Mouse (Mus musculus): Measurements from ENCODE around the gene Smim5. TPM values are rescaled to one million over a fixed set of nuclear protein-coding genes. Genes with fewer than 3 reads are reported as not detected.

The Smim5 gene
- total and polyA plus RNA-seq, 3 experiments = 0.42 to 1.4 (median 0.98) TPM

DNA sequence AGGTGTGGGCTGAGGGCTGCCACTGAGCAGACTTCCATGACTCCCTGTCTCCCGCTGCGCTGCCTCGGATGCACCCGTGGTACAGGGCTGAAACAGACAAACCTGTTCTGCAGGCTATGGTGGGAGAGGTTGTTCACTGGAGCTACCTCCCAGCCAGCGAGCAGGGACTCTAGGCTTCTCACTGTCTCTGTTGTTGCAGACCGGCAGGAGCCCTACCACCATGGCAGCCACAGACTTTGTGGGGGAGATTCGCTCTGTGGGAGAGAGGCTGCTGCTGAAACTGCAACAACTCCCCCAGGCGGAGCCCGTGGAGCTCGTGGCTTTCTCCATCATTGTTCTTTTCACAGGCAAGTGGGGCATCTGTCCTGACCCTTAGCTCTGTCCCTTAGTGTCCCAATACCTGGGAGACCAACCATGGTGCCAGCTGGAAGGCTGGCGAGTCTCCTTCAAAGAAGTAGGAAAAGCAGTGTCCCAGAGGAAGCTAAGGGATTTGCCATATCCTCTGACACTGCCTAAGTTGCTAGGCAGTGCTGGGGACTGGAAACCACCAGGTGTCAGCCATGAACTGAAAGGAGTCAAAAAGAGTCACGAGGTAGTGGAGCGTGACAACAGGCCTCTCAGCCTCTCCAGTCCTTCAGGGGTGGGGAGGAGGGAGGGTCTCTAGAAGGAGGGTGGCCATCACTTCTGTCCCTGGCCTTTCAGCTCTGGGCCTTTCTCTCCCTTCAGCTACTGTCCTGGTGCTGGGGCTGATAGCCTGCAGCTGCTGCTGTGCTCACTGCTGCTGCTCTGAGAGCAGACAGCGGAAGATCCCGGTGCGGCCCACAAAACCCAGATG lies 5.4 kb downstream of the Smim5 start:
- H3K9me3 ChIP-seq (replicated peaks; ENCODE audit: low read length) = no peaks in the 10 kb centered on the region
- no peaks in the 10 kb centered on the region for H3K79me2 ChIP-seq (replicated peaks; ENCODE audit: control insufficient read depth, extremely low read depth, insufficient read depth, poor library complexity, severe bottlenecking)
- dilution Hi-C loops (cut with MboI; ENCODE audit: extremely low pct_ligation_motif_present, extremely low pct_unique_long_range_greater_than_20kb, low sequenced_read_pairs) = no loop called here
- peak; percentile 87 for DNase-seq (ENCODE audit: extremely low read depth)
- peaks cover 25 to 70% of the 10 kb centered on the region in 2 experiments for H3K4me1 ChIP-seq (ENCODE audit: control insufficient read depth in 1 of 2, insufficient read depth in 2 of 2)
- TF ChIP-seq HCFC1 (IDR thresholded peaks at IDR 0.05; ENCODE audit: low read depth, low read length) (no peak), USF1 (IDR thresholded peaks at IDR 0.05; ENCODE audit: low read depth, low read length) (peak; percentile 23; the same call in 1 of the 2 replicates), CTCF (conservative IDR thresholded peaks at IDR 0.05 in 1 of 2, IDR thresholded peaks at IDR 0.05 in 1 of 2; ENCODE audit: low read depth in 2 of 2, low read length in 2 of 2) (peak in 1 of 2 experiments; percentile 80; a peak in 2 of 4 replicates), IRF4 (IDR thresholded peaks at IDR 0.05; ENCODE audit: low read depth, low read length) (peak; percentile 86), ELF1 (IDR thresholded peaks at IDR 0.05; ENCODE audit: low read depth, low read length) (no peak), ZKSCAN1 (IDR thresholded peaks at IDR 0.05; ENCODE audit: borderline replicate concordance, low read depth, low read length) (no peak), MEF2A (IDR thresholded peaks at IDR 0.05; ENCODE audit: borderline replicate concordance, low read depth, low read length) (peak; percentile 72; the same call in 1 of the 2 replicates), MXI1 (IDR thresholded peaks at IDR 0.05; ENCODE audit: low read depth, low read length) (peak; percentile 43; the same call in 1 of the 2 replicates), UBTF (IDR thresholded peaks at IDR 0.05; ENCODE audit: low read depth, low read length) (no peak), ZC3H11A (IDR thresholded peaks at IDR 0.05; ENCODE audit: low read depth, low read length) (no peak), USF2 (conservative IDR thresholded peaks at IDR 0.05; ENCODE audit: low read depth, low read length) (no peak), ETS1 (conservative IDR thresholded peaks at IDR 0.05; ENCODE audit: low read depth, low read length) (no peak; the same call in 1 of the 2 replicates), PAX5 (IDR thresholded peaks at IDR 0.05; ENCODE audit: low read length) (no peak), TCF12 (IDR thresholded peaks at IDR 0.05; ENCODE audit: low read depth, low read length) (peak; percentile 51), E2F4 (IDR thresholded peaks at IDR 0.05; ENCODE audit: insufficient replicate concordance, low read depth, low read length) (no peak), EP300 (IDR thresholded peaks at IDR 0.05; ENCODE audit: low read length) (peak; percentile 71), NELFE (IDR thresholded peaks at IDR 0.05; ENCODE audit: low read depth, low read length) (no peak), TBP (conservative IDR thresholded peaks at IDR 0.05; ENCODE audit: low read depth, low read length) (0 out of 2 replicates have a peak, but pooled peaks have one; percentile 24), CHD2 (IDR thresholded peaks at IDR 0.05; ENCODE audit: low read length) (no peak), JUND (conservative IDR thresholded peaks at IDR 0.05; ENCODE audit: low read depth, low read length) (no peak), GABPA (IDR thresholded peaks at IDR 0.05; ENCODE audit: insufficient replicate concordance, low read depth, low read length) (no peak), MAX (IDR thresholded peaks at IDR 0.05; ENCODE audit: low read length) (peak; percentile 69; the same call in 1 of the 2 replicates), ZMIZ1 (IDR thresholded peaks at IDR 0.05; ENCODE audit: low read depth, low read length) (no peak), ZNF384 (IDR thresholded peaks at IDR 0.05; ENCODE audit: low read depth, low read length) (no peak), RCOR1 (conservative IDR thresholded peaks at IDR 0.05; ENCODE audit: low read depth, low read length) (no peak), CHD1 (IDR thresholded peaks at IDR 0.05; ENCODE audit: low read depth, low read length) (no peak), MAZ (IDR thresholded peaks at IDR 0.05; ENCODE audit: low read depth, low read length) (peak; percentile 81; the same call in 1 of the 2 replicates), MYC (IDR thresholded peaks at IDR 0.05; ENCODE audit: low read depth, low read length) (peak; percentile 76), JUN (IDR thresholded peaks at IDR 0.05; ENCODE audit: insufficient read depth, low read depth, low read length) (0 out of 2 replicates have a peak, but pooled peaks have one; percentile 13), POLR2A (IDR thresholded peaks at IDR 0.05; ENCODE audit: low read depth, low read length) (no peak), MAFK (IDR thresholded peaks at IDR 0.05; ENCODE audit: insufficient replicate concordance, low read length) (no peak), POLR2AphosphoS2 (IDR thresholded peaks at IDR 0.05; ENCODE audit: low read depth, low read length) (no peak), RAD21 (IDR thresholded peaks at IDR 0.05; ENCODE audit: low read depth, low read length) (peak; percentile 64), NRF1 (IDR thresholded peaks at IDR 0.05; ENCODE audit: low read depth, low read length) (no peak), KAT2A (IDR thresholded peaks at IDR 0.05; ENCODE audit: insufficient replicate concordance, low read length) (no peak), SMC3 (IDR thresholded peaks at IDR 0.05; ENCODE audit: low read depth, low read length) (peak; percentile 62), BHLHE40 (IDR thresholded peaks at IDR 0.05; ENCODE audit: low read depth, low read length) (peak; percentile 73), SIN3A (IDR thresholded peaks at IDR 0.05; ENCODE audit: low read length) (peak; percentile 58; the same call in 1 of the 2 replicates)
- H3K4me2 ChIP-seq (ENCODE audit: insufficient read depth, low read depth, poor library complexity, severe bottlenecking) = peak overlapping the region; percentile 14
- peaks cover 10 to 72% of the 10 kb centered on the region in 2 experiments for H3K36me3 ChIP-seq (replicated peaks in 1 of 2; ENCODE audit: control insufficient read depth in 1 of 2, insufficient read depth in 1 of 2, low read length in 1 of 2)
- H3K4me3 ChIP-seq (replicated peaks in 1 of 3; ENCODE audit: low read depth in 2 of 3, low read length in 2 of 3, poor library complexity in 1 of 3) = peak overlapping the region in 2 of 3 experiments; percentile 16 to 22
- H3K27ac ChIP-seq (ENCODE audit: insufficient read depth, low read depth) = peak overlapping the region; percentile 47
- H3K27me3 ChIP-seq (replicated peaks) = no peaks in the 10 kb centered on the region
- no peak overlapping the region for H3K9ac ChIP-seq (ENCODE audit: insufficient read depth, low read depth)
- in situ Hi-C loops (cut with MboI; ENCODE audit: low pct_ligation_motif_present, low pct_unique_long_range_greater_than_20kb, low sequenced_read_pairs) = no loop called here

Data from CH12.LX (cell line).